Mouse (Mus musculus) erythroblast, adult 5-6 weeks (primary cell): ENCODE measurements around the gene Fam19a1. TPM values are rescaled to one million over a fixed set of nuclear protein-coding genes. Genes with fewer than 3 reads are reported as not detected.
"Not testable (repeated sequence)": the region's sequence is repeated elsewhere in the genome, so short reads cannot be mapped to it uniquely, and the experiment has no call there.

Experiments
- ATAC-seq: replicated peaks from 2 replicates; pipeline ENCODE4 v1.8.0; 2016; ENCODE audit warnings: moderate number of reproducible peaks, mild to moderate bottlenecking, moderate TSS enrichment, inconsistent platforms; ENCODE audit not compliant: poor library complexity, low FRiP score, severe bottlenecking
- total RNA-seq, 2 experiments: library from RNA; stranded (forward) in 1 of 2; stranded (reverse) in 1 of 2; fragments of 150-400 nt in 1 of 2; fragments of 200-764, 138-1000 nt in 1 of 2; gene quantifications; 2 replicates each; pipeline versions ENCODE4 v1.2.3 to v1.2.4; 2015 to 2017; ENCODE audit warnings: low replicate concordance in 2 of 2

Gene Fam19a1
- total RNA-seq (2015; ENCODE audit: low replicate concordance) (not detected in 2 replicates), total RNA-seq (2017; ENCODE audit: low replicate concordance) (not detected in 2 replicates)

GRCm38 (mm10) chr6:96112854-96113253 is at the start of gene Fam19a1:
Gene Fam19a1, plus strand, starts transcription at chr6:96113154.
- no peak for ATAC-seq

GRCm38 (mm10) chr6:96071080-96071479 is 41.9 kb upstream of the Fam19a1 start:
- no peak for ATAC-seq

- no peak for ATAC-seq
Measured at GRCm38 (mm10) chr6:96071567-96071966, 41.4 kb upstream of the Fam19a1 start.

GRCm38 (mm10) chr6:96089961-96090360 is 23.0 kb upstream of the Fam19a1 start:
- no peak for ATAC-seq

GRCm38 (mm10) chr6:96093716-96094115 is 19.2 kb upstream of the Fam19a1 start:
- no peak for ATAC-seq

GRCm38 (mm10) chr6:96098225-96098624 is 14.7 kb upstream of the Fam19a1 start:
- no peak for ATAC-seq

- ATAC-seq: no peak
Measured at GRCm38 (mm10) chr6:96111656-96112055, 1.3 kb upstream of the Fam19a1 start.

- no peak for ATAC-seq
Measured at GRCm38 (mm10) chr6:96114151-96114550, 1.2 kb downstream of the Fam19a1 start.

GRCm38 (mm10) chr6:96116148-96116533 is 3.2 kb downstream of the Fam19a1 start:
- no peak for ATAC-seq

- ATAC-seq: no peak
Measured at GRCm38 (mm10) chr6:96116534-96117272, 3.7 kb downstream of the Fam19a1 start.

GRCm38 (mm10) chr6:96143326-96143725 is 30.4 kb downstream of the Fam19a1 start:
- ATAC-seq: no peak

GRCm38 (mm10) chr6:96165403-96165802 is 52.4 kb downstream of the Fam19a1 start:
- ATAC-seq: no peak

- no peak for ATAC-seq
Measured at GRCm38 (mm10) chr6:96165818-96166379, 52.9 kb downstream of the Fam19a1 start, which contains the start of gene 1700123L14Rik. Gene 1700123L14Rik, minus strand, starts transcription at chr6:96166243.

GRCm38 (mm10) chr6:96167031-96167430 is 54.1 kb downstream of the Fam19a1 start:
- ATAC-seq: no peak

- ATAC-seq: no peak
Measured at GRCm38 (mm10) chr6:96173681-96174080, 60.7 kb downstream of the Fam19a1 start.

GRCm38 (mm10) chr6:96178530-96178929 is 65.6 kb downstream of the Fam19a1 start:
- ATAC-seq: no peak

GRCm38 (mm10) chr6:96183392-96183791 is 70.4 kb downstream of the Fam19a1 start:
- no peak for ATAC-seq

- ATAC-seq: no peak
Measured at GRCm38 (mm10) chr6:96186517-96186916, 73.6 kb downstream of the Fam19a1 start.

- not testable (repeated sequence) for ATAC-seq
Measured at GRCm38 (mm10) chr6:96198991-96199390, 86.0 kb downstream of the Fam19a1 start.

- no peak for ATAC-seq
Measured at GRCm38 (mm10) chr6:96205395-96205794, 92.4 kb downstream of the Fam19a1 start.

GRCm38 (mm10) chr6:96234806-96235205 is 121.9 kb downstream of the Fam19a1 start:
- no peak for ATAC-seq
